Mouse (Mus musculus) splenic B cell, adult 2 months (primary cell): Measurements from ENCODE around the gene Gipc2.

Source experiments
- DNase-seq: peaks from one replicate; pipeline ENCODE4 v3.0.0-alpha.2; 2011; ENCODE audit warnings: low read depth, low spot score
- H3K27me3 ChIP-seq: 2 replicates; pipeline ENCODE4 v1.6.1; 2012; ENCODE audit warnings: mild to moderate bottlenecking, low read length, moderate library complexity, mixed read lengths; ENCODE audit not compliant: control insufficient read depth, poor library complexity, insufficient read depth, severe bottlenecking
- H3K36me3 ChIP-seq: 2 replicates; pipeline ENCODE4 v1.6.1; 2012; ENCODE audit warnings: mild to moderate bottlenecking, low read length, moderate library complexity, mixed read lengths; ENCODE audit not compliant: control insufficient read depth, poor library complexity, insufficient read depth, severe bottlenecking

Gipc2 gene

DNA sequence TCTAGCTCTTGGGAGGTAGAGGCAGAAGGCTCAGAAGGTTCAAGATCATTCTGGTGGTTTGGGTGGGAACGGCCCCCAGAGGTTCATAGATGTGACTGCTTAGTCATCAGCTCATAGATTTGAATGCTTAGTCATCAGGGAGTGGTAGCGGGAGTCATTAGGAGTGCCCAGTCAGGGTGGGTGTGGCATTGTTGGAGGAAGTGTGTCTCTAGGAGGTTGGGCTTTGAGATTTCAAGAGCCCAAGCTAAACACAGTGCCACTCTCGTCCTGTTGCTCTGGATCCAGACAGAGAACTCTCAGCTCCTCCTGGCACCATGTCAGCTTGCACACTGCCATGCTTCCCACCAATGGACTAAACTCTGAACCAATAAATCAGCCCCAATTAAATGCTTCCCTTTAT lies 43.3 kb downstream of the Gipc2 start:
- DNase-seq = no peak
- Histone ChIP-seq H3K27me3 (no peaks in the 10 kb centered on the region), H3K36me3 (no peaks in the 10 kb centered on the region)

GRCm38 (mm10) chr3:152122101-152122500 lies 43.9 kb downstream of the Gipc2 start:
- Histone ChIP-seq H3K36me3 (no peaks in the 10 kb centered on the region), H3K27me3 (no peaks in the 10 kb centered on the region)
- no peak for DNase-seq

DNA sequence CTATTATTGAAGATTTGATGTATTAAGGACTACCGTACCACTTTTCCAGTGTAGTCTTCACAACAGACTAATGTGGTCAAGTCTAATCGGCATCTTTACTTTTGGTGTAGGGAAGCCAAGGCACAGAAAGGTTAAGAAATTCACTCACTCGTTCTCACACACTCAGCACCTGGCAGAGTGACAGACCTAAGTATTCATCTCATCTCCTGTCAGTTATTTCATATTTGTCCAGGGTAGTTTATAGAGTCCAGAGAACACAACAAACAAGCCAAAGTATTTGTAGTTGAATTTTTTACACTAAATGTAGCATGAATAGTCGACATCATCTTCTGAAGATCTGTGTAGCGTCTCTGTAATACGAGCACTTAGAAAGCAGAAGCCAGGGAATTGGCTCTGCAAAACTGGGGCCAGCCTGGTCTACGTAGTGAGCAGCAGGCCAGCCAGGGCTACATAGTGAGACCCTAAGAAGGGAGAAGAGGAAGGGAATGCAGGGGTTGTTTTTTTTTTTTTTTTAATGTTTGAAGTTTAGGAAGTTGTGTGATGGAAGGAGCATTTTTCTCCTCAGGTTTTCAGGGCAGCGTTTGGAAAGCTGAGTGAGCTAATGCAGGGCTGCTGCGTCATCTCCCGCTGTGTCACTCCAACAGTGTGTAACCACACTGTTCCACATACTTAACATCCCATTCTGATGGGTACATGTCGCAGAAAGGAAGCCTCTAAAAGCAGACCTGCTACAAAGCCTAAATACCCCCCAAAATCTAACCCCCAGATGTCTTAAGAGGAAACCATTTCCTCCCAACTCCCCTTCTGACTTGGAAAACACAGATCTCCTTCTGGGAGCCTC lies 44.6 kb downstream of the Gipc2 start:
- Histone ChIP-seq H3K36me3 (no peaks in the 10 kb centered on the region), H3K27me3 (no peaks in the 10 kb centered on the region)
- no peak for DNase-seq

DNA sequence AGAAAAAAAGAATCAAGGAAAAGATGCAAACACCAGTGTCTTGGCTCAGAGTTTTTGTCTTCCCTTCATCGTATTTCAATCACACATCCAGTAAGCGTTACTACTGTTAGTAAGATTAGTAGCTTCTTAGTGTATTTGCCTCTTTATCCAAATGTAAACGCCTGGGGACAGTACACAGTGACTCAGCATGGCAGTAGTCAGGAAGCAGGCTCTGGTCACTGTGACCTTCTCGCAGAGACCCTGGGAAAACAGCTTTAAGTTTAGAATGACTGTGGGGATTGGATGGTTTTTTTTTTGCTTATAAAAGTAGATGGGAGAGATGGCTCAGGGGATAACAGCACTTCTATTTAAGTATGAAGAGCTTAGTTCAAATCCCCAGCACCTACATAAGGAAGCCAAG lies 46.0 kb downstream of the Gipc2 start:
- no peaks in the 10 kb centered on the region for H3K27me3 ChIP-seq
- DNase-seq = no peak
- H3K36me3 ChIP-seq = no peaks in the 10 kb centered on the region

GRCm38 (mm10) chr3:152117941-152118340 lies 48.1 kb downstream of the Gipc2 start:
- DNase-seq = no peak
- Histone ChIP-seq H3K27me3 (no peaks in the 10 kb centered on the region), H3K36me3 (no peaks in the 10 kb centered on the region)

DNA sequence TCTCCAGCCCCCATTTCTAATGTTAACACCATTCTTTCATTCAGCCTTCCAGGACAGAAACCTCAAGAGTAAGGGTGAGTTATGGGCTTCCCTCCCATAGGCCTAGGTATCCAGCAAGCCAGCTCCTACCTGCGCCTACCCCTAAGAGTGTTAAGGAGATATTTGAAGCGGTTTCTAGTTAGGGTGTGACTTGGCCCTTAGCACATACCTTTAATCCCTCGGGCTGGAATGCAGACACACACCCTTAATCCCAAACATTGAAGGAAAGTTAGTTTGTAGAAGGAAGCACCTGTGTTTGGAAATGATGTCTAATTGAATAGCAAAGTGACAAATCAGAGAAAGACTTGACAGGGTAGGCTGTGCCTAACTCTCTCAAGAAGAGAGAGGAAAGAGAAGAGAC lies 49.9 kb downstream of the Gipc2 start:
- no peaks in the 10 kb centered on the region for H3K36me3 ChIP-seq
- DNase-seq = no peak

GRCm38 (mm10) chr3:152114786-152115185 lies 51.2 kb downstream of the Gipc2 start:
- no peaks in the 10 kb centered on the region for H3K27me3 ChIP-seq
- DNase-seq = no peak
- H3K36me3 ChIP-seq = no peaks in the 10 kb centered on the region

More for the DNA sequence above, 49.9 kb downstream of the Gipc2 start:
- H3K27me3 ChIP-seq = no peaks in the 10 kb centered on the region

GRCm38 (mm10) chr3:152114222-152114621 lies 51.8 kb downstream of the Gipc2 start:
- Histone ChIP-seq H3K27me3 (no peaks in the 10 kb centered on the region), H3K36me3 (no peaks in the 10 kb centered on the region)
- DNase-seq = no peak

DNA sequence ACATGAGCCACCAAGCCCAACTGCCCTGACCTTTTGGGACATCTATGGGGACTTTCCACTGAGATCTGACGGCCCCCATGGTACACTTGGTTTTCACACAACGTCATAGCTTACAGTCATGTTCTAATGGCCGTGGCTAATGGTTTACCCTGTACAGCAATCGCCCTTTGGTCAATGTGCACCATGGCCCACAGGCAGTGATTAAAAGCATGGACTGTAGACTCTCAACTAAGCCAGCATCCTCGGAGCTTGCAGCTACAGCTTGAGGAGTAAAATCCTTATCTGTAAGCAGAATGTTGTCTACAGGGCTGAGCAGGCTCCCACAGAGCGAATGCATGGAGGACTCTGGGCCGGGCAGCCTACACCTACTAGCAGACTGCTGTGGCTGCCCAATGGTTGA lies 52.5 kb downstream of the Gipc2 start:
- DNase-seq = no peak
- H3K27me3 ChIP-seq = no peaks in the 10 kb centered on the region
- H3K36me3 ChIP-seq = no peaks in the 10 kb centered on the region

GRCm38 (mm10) chr3:152112664-152113063 lies 53.4 kb downstream of the Gipc2 start:
- H3K36me3 ChIP-seq = no peaks in the 10 kb centered on the region
- no peaks in the 10 kb centered on the region for H3K27me3 ChIP-seq
- DNase-seq = no peak

- Histone ChIP-seq H3K27me3 (no peaks in the 10 kb centered on the region), H3K36me3 (no peaks in the 10 kb centered on the region)
- DNase-seq = no peak
Observed at GRCm38 (mm10) chr3:152111482-152111881, 54.5 kb downstream of the Gipc2 start.

DNA sequence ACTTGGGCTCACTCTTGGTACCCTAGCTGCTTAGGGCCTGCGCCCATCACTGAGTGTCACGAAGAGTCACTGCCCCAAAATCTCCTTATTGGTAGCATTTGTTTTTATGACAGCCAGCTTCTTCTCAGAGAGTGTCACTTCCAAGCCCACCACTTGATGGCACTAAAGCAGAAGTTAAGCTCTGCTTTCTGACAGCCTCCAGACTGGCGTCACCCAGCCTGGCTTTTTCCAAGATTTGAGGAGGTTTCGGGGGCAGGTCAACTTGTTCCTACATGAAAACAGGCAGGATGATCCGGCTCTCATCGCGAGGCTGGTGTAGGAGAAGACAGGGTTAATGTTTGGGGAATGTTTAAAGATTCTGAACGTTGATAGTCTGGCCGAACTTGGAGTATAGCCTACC lies 54.9 kb downstream of the Gipc2 start:
- no peaks in the 10 kb centered on the region for H3K27me3 ChIP-seq
- peak; percentile 43 for DNase-seq
- no peaks in the 10 kb centered on the region for H3K36me3 ChIP-seq

- no peak for DNase-seq
- no peaks in the 10 kb centered on the region for H3K36me3 ChIP-seq
- H3K27me3 ChIP-seq = no peaks in the 10 kb centered on the region
Observed at GRCm38 (mm10) chr3:152109260-152109587, 56.8 kb downstream of the Gipc2 start.

DNA sequence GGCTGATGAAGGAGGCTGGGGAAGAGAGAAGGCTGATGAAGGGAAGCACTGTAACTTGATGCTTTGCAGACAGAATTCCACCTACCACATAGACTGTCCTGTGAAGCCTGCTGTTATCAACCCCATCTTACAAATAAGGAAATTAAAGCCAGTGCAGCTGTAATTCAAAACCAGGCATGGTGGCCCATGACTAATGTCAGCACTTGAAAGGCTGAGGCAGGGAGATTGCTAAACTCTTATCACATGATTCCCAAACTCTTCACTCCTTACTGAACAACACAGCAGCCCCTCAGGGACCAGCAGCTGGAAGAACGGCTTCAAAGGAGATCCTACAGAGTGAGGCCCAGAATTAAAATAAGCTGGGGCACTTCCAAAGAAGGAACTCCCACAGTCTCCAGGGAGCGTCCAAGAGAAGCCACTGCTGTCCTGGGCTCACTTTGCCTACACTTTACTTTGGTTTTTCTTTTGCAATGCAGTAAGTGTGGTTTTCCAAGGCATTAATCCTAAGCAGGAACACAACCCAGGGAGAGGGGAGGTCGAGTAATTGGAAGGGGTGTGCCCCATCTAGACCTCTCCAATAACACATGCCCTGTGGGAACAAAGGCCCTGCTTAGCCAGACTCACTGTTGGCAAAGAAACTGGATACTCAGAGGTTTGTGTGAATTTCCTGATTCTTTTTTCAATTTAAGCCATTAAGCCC lies 57.3 kb downstream of the Gipc2 start:
- H3K27me3 ChIP-seq = no peaks in the 10 kb centered on the region
- DNase-seq = no peak
- H3K36me3 ChIP-seq = no peaks in the 10 kb centered on the region

DNA sequence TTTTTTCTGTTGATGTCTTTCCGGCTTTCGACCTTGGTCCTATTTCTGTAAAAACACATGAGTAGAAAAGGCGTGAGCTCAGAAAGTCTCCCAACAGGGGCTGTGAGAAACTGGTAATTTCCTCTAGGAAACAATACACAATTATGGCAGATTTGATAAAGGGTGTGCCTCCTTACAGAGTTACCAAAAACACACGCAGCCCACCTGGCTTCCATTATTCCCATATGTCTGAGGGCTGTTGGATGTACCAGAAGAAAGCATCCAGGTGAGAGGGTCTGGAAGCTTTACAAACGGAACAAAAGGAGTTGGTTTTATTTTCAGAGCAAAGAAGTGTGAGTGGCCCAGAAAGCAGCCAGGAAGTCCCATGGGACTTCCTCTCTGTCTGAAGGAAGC lies 58.0 kb downstream of the Gipc2 start:
- H3K27me3 ChIP-seq = no peaks in the 10 kb centered on the region
- DNase-seq = no peak
- no peaks in the 10 kb centered on the region for H3K36me3 ChIP-seq
